Mouse (Mus musculus) stomach, postnatal 0 days (tissue): ENCODE results near the gene Tbxa2r. TPM values are rescaled to one million over a fixed set of nuclear protein-coding genes. Genes with fewer than 3 reads are reported as not detected.

Source experiments
- ATAC-seq: fragments of 200-750 bp; cut with Nextera tagmentation; 2 replicates; pipeline ENCODE4 v1.8.0; 2017; ENCODE audit not compliant: low FRiP score, low TSS enrichment
- DNase-seq: peaks from one replicate; pipeline ENCODE4 v3.0.0-alpha.2; 2016; ENCODE audit warnings: low spot score
- H3K27ac ChIP-seq: fragments of 300-500 bp; sonication (generic); replicated peaks from 2 replicates; pipeline ENCODE4 v1.5.1; 2014; ENCODE audit warnings: mild to moderate bottlenecking, control low read depth
- H3K27me3 ChIP-seq: fragments of 300-500 bp; sonication (generic); 2 replicates; pipeline ENCODE4 v1.6.1; 2014; ENCODE audit warnings: low read length; ENCODE audit not compliant: control insufficient read depth, insufficient read depth
- H3K36me3 ChIP-seq: fragments of 300-500 bp; sonication (generic); 2 replicates; pipeline ENCODE4 v1.6.1; 2014; ENCODE audit warnings: low read length, mixed read lengths; ENCODE audit not compliant: control insufficient read depth, insufficient read depth
- H3K4me1 ChIP-seq: fragments of 300-500 bp; sonication (generic); replicated peaks from 2 replicates; pipeline ENCODE4 v1.6.1; 2014; ENCODE audit warnings: antibody characterized with exemption; ENCODE audit not compliant: control insufficient read depth, insufficient read depth
- H3K4me2 ChIP-seq: fragments of 300-500 bp; sonication (generic); replicated peaks from 2 replicates; pipeline ENCODE4 v1.6.1; 2014; ENCODE audit warnings: low read depth, mild to moderate bottlenecking, control low read depth, moderate library complexity
- H3K4me3 ChIP-seq: fragments of 300-500 bp; sonication (generic); 2 replicates; pipeline ENCODE4 v1.5.1; 2014; ENCODE audit warnings: low read depth, low read length, control low read depth
- H3K9ac ChIP-seq: fragments of 300-500 bp; sonication (generic); 2 replicates; pipeline ENCODE4 v1.6.1; 2014; ENCODE audit warnings: mild to moderate bottlenecking, low read length, control low read depth, mixed read lengths
- H3K9me3 ChIP-seq: fragments of 300-500 bp; sonication (generic); 2 replicates; pipeline ENCODE4 v1.6.1; 2016; ENCODE audit warnings: low read length; ENCODE audit not compliant: control insufficient read depth
- CTCF ChIP-seq: IDR thresholded peaks from 2 replicates; pipeline ENCODE4 v1.5.1; 2016; ENCODE audit warnings: antibody characterized with exemption, low read depth, mild to moderate bottlenecking, moderate library complexity
- EP300 ChIP-seq: optimal IDR thresholded peaks from 2 replicates; pipeline ENCODE3; 2016; ENCODE audit warnings: antibody characterized with exemption
- WGBS: fragments of 180-500 bp; shearing (Covaris S2); extraction: QIAGEN DNeasy Blood & Tissue Kit; methylation state at CpG from one replicate; pipeline ENCODE4 v1.1.7; 2014; 5-methylcytosine and 5-hydroxymethylcytosine counted together
- polyA plus RNA-seq: library from polyadenylated mRNA; unstranded; fragments of >200 nt; fragmentation: Nextera tagmentation; extraction: Ambion mirVana; gene quantifications from 2 replicates; pipeline ENCODE4 v1.2.1, GENCODE M21; 2015

Gene Tbxa2r
- polyA plus RNA-seq, 1 experiment from 2014 or later, result 20.2 TPM

GRCm38 (mm10) chr10:81287513-81288157 lies 40.9 kb upstream of the Tbxa2r start:
- ATAC-seq, result no peak
- no peaks in the 10 kb centered on the region for H3K36me3 ChIP-seq
- TF ChIP-seq CTCF (peak; percentile 92), EP300 (no peak)
- H3K9ac ChIP-seq, result no peak overlapping the region
- no peaks in the 10 kb centered on the region for H3K9me3 ChIP-seq
- no peaks in the 10 kb centered on the region for H3K27me3 ChIP-seq
- peak overlapping the region; percentile 38 for H3K4me2 ChIP-seq
- H3K27ac ChIP-seq, result peak overlapping the region; percentile 41; the same call in 1 of the 2 replicates
- peak; percentile 83 for DNase-seq
- peak overlapping the region; percentile 8; the same call in 1 of the 2 replicates for H3K4me3 ChIP-seq
- H3K4me1 ChIP-seq, result no peaks in the 10 kb centered on the region
- WGBS, result 50% methylated on average over 8 of the region's 8 CpGs

DNA sequence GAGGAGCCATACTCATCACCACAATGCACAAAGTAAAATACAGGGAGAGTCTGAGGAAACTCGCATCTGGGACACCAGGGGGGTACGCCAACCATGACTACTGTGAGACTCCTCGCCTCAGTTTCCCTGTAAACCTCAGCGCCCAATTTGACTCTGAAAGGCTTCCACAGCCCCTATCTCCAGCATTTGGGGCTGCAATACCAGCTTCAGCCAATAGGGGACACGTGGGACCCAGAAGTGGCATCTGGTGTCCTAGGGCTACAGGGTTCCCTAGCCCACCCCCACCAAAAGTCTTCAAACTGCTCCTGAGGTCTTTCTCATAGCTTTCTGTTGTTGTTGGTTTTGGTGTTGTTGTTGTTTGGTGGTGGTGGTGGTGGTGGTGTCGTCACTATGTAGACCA lies 39.9 kb upstream of the Tbxa2r start:
- no peak overlapping the region for H3K9ac ChIP-seq
- peak overlapping the region; percentile 41 for H3K27ac ChIP-seq
- TF ChIP-seq EP300 (no peak), CTCF (peak; percentile 74)
- no peaks in the 10 kb centered on the region; the same call in 1 of the 2 replicates for H3K4me1 ChIP-seq
- H3K4me2 ChIP-seq, result peak overlapping the region; percentile 38
- no peak overlapping the region; the same call in 1 of the 2 replicates for H3K4me3 ChIP-seq
- WGBS, result 35% methylated on average over 6 of the region's 6 CpGs
- ATAC-seq (no peak), DNase-seq (no peak)
- no peaks in the 10 kb centered on the region for H3K27me3 ChIP-seq
- H3K9me3 ChIP-seq, result no peaks in the 10 kb centered on the region
- no peaks in the 10 kb centered on the region for H3K36me3 ChIP-seq

DNA sequence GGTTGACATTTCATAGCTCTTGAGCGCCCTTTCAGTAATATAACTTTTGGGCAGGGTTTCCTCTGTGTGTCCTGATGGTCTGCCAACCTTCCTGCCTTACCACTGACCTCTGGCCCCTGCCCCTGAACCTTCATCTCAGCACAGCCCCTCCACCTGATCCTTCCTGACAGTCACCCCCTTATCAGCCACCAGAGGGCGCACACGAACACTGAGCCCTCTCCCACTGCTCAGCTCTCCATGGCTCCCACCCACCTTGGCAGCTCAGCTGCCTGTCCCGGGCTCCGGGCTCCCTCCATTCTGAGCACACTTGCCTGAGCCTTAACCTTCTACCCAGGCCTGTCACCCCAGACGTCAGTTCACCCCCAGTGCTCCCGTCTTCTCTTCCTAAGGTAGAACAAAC lies 39.3 kb upstream of the Tbxa2r start:
- Histone ChIP-seq H3K27ac (peak overlapping the region; percentile 94), H3K9ac (0 out of 2 replicates have a peak overlapping the region, but pooled peaks have one; percentile 4), H3K4me1 (peaks cover 7% of the 10 kb centered on the region; the same call in 1 of the 2 replicates), H3K4me3 (peak overlapping the region; percentile 45), H3K9me3 (no peaks in the 10 kb centered on the region), H3K4me2 (peak overlapping the region; percentile 54), H3K36me3 (no peaks in the 10 kb centered on the region), H3K27me3 (no peaks in the 10 kb centered on the region)
- TF ChIP-seq CTCF, result peak; percentile 91
- TF ChIP-seq EP300, result no peak
- DNase-seq, result peak; percentile 80
- 3% methylated on average over 7 of the region's 7 CpGs for WGBS
- ATAC-seq, result peak; percentile 5; the same call in 1 of the 2 replicates

DNA sequence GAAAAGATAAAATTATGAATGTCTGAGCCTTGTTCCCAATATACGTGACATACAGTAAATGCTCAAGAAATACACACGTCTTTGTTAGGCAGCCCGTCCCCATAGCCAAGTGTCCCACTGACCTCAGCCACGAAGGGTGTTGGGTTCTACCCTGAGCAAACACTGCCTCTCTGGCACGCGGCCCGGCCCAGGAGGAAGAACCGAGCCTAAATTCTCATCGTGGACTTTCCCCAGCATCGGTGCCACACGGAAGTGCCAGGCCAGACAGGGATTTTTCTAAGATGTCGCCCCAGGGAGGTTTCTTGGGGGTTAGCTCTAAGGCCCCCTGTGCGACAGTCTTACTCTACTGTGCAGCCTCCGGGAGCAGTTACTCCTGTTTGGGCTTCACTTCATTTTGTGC lies 38.7 kb upstream of the Tbxa2r start:
- 39% methylated on average over 14 of the region's 14 CpGs for WGBS
- peak; percentile 19; the same call in 1 of the 2 replicates for ATAC-seq
- TF ChIP-seq CTCF, result no peak
- no peak for TF ChIP-seq EP300
- peak overlapping the region; percentile 67; the same call in 1 of the 2 replicates for H3K9ac ChIP-seq
- no peaks in the 10 kb centered on the region for H3K36me3 ChIP-seq
- H3K4me1 ChIP-seq, result peaks cover 7% of the 10 kb centered on the region; the same call in 1 of the 2 replicates
- no peaks in the 10 kb centered on the region for H3K9me3 ChIP-seq
- H3K27me3 ChIP-seq, result no peaks in the 10 kb centered on the region
- peak; percentile 89 for DNase-seq
- peak overlapping the region; percentile 94 for H3K27ac ChIP-seq
- H3K4me3 ChIP-seq, result peak overlapping the region; percentile 45; the same call in 1 of the 2 replicates
- H3K4me2 ChIP-seq, result peak overlapping the region; percentile 54

DNA sequence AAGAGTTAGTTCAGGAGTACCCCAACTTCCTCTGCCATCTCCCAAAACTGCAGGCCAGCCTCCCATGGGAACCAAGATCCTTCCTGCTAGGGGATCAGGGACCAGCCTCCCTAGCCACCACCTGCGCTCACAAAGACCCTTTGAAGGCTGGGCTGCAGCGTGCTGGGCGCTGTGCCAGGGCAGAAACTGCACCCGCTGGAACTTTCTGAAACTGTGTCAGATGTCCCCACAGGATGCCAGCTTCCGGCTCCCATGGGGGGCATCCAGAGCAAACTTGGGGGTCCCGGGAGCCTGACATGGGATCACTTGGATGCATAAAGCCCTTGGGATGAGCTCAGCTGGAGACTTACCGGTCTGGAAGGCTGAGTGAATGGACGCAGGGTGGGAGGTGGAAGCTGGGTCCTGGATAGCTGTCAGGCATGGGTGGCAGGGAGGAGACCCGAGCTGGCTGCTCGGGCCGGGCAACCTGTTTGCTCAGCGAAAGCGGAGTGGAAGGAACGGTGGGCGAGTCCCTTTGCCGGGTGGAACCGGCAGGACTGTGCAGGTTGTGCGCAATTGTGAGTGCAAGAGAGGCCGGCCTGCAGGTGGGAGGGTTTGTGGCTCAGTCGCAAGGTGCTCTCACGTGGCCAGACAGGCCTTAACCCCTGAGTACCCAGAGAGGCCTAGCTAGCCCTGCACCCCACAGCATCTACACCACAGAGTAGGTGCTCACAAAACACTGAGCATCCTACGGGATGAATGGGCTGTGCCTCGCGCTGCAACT lies 37.7 kb upstream of the Tbxa2r start:
- peak overlapping the region; percentile 94 for H3K27ac ChIP-seq
- H3K9ac ChIP-seq, result peak overlapping the region; percentile 67
- no peaks in the 10 kb centered on the region for H3K9me3 ChIP-seq
- H3K4me2 ChIP-seq, result peak overlapping the region; percentile 54
- H3K27me3 ChIP-seq, result no peaks in the 10 kb centered on the region
- ATAC-seq, result peak; percentile 37
- 22% methylated on average over 24 of the region's 24 CpGs for WGBS
- DNase-seq, result peak; percentile 89
- TF ChIP-seq CTCF, result no peak
- TF ChIP-seq EP300, result no peak
- peaks cover 7% of the 10 kb centered on the region for H3K4me1 ChIP-seq
- H3K4me3 ChIP-seq, result peak overlapping the region; percentile 45
- H3K36me3 ChIP-seq, result no peaks in the 10 kb centered on the region
